Mouse (Mus musculus) myocyte (in vitro differentiated cells): ENCODE results near the gene Obscn.

Experiments
- E2F4 ChIP-seq: IDR thresholded peaks from one replicate; pipeline ENCODE4 v1.6.1; 2011; ENCODE audit warnings: mild to moderate bottlenecking, control low read depth, moderate library complexity; ENCODE audit not compliant: insufficient read depth
- MYOD1 ChIP-seq, 3 experiments: IDR thresholded peaks; one replicate each; pipeline ENCODE4 v1.6.1; 2011; ENCODE audit warnings: control low read depth in 2 of 3, low read depth in 2 of 3, mild to moderate bottlenecking in 2 of 3, moderate library complexity in 1 of 3; ENCODE audit not compliant: insufficient read length in 2 of 3, control insufficient read depth in 1 of 3
- MYOG ChIP-seq, 3 experiments: IDR thresholded peaks; one replicate each; pipeline ENCODE4 v1.6.1; 2011; ENCODE audit warnings: control low read depth in 2 of 3, low read depth in 2 of 3, mild to moderate bottlenecking in 2 of 3; ENCODE audit not compliant: insufficient read length in 2 of 3, control insufficient read depth in 1 of 3, insufficient read depth in 1 of 3
- POLR2A ChIP-seq: IDR thresholded peaks from one replicate; pipeline ENCODE4 v1.6.1; 2011; ENCODE audit warnings: low read depth, mild to moderate bottlenecking, control low read depth, moderate library complexity; ENCODE audit not compliant: insufficient read length
- POLR2AphosphoS2 ChIP-seq: IDR thresholded peaks from one replicate; pipeline ENCODE4 v1.6.1; 2011; ENCODE audit warnings: low read depth, control low read depth; ENCODE audit not compliant: insufficient read length
- REST ChIP-seq: IDR thresholded peaks from one replicate; pipeline ENCODE4 v1.6.1; 2011; ENCODE audit warnings: mild to moderate bottlenecking, control low read depth, moderate library complexity; ENCODE audit not compliant: insufficient read depth, insufficient read length
- SRF ChIP-seq: IDR thresholded peaks from one replicate; pipeline ENCODE4 v1.6.1; 2011; ENCODE audit warnings: low read depth; ENCODE audit not compliant: control insufficient read depth, insufficient read length
- TCF12 ChIP-seq: IDR thresholded peaks from one replicate; pipeline ENCODE4 v1.6.1; 2011; ENCODE audit warnings: mild to moderate bottlenecking, control low read depth; ENCODE audit not compliant: poor library complexity, insufficient read depth, severe bottlenecking
- TCF3 ChIP-seq: IDR thresholded peaks from one replicate; pipeline ENCODE4 v1.6.1; 2011; ENCODE audit warnings: low read depth, control low read depth; ENCODE audit not compliant: insufficient read length
- USF1 ChIP-seq: IDR thresholded peaks from one replicate; pipeline ENCODE4 v1.6.1; 2011; ENCODE audit warnings: low read depth, mild to moderate bottlenecking, control low read depth, moderate library complexity

DNA sequence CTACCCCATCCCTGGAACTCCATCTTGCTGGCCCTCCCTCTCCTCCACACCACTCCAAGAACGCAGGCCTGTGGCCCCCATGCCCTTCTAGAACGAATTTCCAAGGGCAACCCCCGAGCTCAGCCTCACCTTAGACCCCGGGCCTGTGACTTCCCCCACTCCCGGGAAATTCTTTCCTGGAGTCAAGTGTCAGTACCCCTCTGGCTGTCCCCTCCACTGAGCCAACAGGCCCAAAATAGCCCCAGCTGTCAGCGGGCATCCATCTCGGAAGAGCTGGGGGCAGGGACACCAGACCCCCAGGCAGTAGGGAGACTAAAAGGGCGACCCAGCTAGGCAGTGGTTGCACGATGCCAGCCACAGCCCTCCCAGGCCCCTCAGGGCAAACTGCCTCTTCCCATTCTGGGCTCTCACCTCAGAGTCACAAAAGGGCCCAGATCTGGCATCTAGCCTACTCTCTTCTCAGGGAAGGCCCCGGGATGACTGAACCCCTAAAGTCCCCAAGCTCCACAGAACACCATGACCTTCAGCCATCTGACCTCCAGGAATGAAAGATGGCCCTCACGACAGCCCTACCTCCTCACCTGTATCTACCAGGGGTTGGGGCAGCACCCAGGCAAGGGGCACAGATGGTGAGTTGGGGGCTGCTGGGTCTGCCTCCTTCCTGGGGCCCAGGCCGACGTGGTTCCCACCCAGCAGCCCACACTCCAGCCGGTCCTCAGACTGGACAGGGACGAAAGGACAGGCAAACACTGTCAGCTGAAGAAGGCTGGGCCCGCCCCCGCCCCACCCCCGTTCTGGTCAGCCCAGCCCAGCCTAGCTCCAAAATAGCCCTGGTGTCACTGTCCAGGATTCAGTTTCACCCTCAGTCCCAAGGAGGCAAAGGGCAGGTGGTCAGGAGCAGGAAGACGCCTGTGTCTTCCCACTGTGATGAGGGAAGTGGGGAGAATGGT lies 2.6 kb upstream of the Obscn start:
- peak; percentile 74 for TF ChIP-seq POLR2A
- TF ChIP-seq TCF3 = no peak
- TF ChIP-seq REST = no peak
- peak; percentile 21 for TF ChIP-seq TCF12
- peak; percentile 35 to 87 (median 50) for TF ChIP-seq MYOD1 (IDR thresholded peaks at IDR 0.05; ENCODE audit: control insufficient read depth in 1 of 3, insufficient read length in 2 of 3, low read depth in 2 of 3)
- no peak for TF ChIP-seq SRF
- peak; percentile 22 to 91 (median 54) for TF ChIP-seq MYOG (IDR thresholded peaks at IDR 0.05; ENCODE audit: control insufficient read depth in 1 of 3, insufficient read depth in 1 of 3, insufficient read length in 2 of 3, low read depth in 2 of 3)
- peak; percentile 73 for TF ChIP-seq POLR2AphosphoS2
- TF ChIP-seq USF1 = no peak
- TF ChIP-seq E2F4 = no peak
